Mouse (Mus musculus) heart, embryonic 13.5 days (tissue): ENCODE data around the gene Cacna2d1. TPM values are rescaled to one million over a fixed set of nuclear protein-coding genes. Genes with fewer than 3 reads are reported as not detected.
A peak's percentile ranks its signal among the peaks of the same experiment; 100 is the strongest.

Source experiments
- ATAC-seq: fragments of 200-750 bp; cut with Nextera tagmentation; 2 replicates; pipeline ENCODE4 v1.8.0; 2017; ENCODE audit warnings: moderate TSS enrichment; ENCODE audit not compliant: insufficient number of reproducible peaks, low FRiP score, low TSS enrichment; ENCODE audit errors: extremely low read depth
- H3K27ac ChIP-seq: fragments of 300-500 bp; sonication (generic); replicated peaks from 2 replicates; pipeline ENCODE4 v1.5.1; 2015; ENCODE audit warnings: moderate library complexity, mild to moderate bottlenecking, inconsistent platforms
- H3K27me3 ChIP-seq: fragments of 300-500 bp; sonication (generic); replicated peaks from 2 replicates; pipeline ENCODE4 v1.6.1; 2015; ENCODE audit warnings: mild to moderate bottlenecking, inconsistent platforms
- H3K36me3 ChIP-seq: fragments of 300-500 bp; sonication (generic); 2 replicates; pipeline ENCODE4 v1.6.1; 2015; ENCODE audit warnings: mild to moderate bottlenecking, inconsistent platforms
- H3K4me1 ChIP-seq: fragments of 300-500 bp; sonication (generic); 2 replicates; pipeline ENCODE4 v1.6.1; 2015; ENCODE audit warnings: inconsistent platforms
- H3K4me2 ChIP-seq: fragments of 300-500 bp; sonication (generic); 2 replicates; pipeline ENCODE4 v1.6.1; 2015; ENCODE audit warnings: inconsistent platforms, mild to moderate bottlenecking, moderate library complexity
- H3K4me3 ChIP-seq: fragments of 300-500 bp; sonication (generic); 2 replicates; pipeline ENCODE4 v1.5.1; 2015; ENCODE audit warnings: moderate library complexity, mild to moderate bottlenecking, inconsistent platforms
- H3K9ac ChIP-seq: fragments of 300-500 bp; sonication (generic); 2 replicates; pipeline ENCODE4 v1.6.1; 2015; ENCODE audit warnings: inconsistent platforms, mild to moderate bottlenecking, moderate library complexity
- H3K9me3 ChIP-seq: fragments of 300-500 bp; sonication (generic); 2 replicates; pipeline ENCODE4 v1.6.1; 2016; ENCODE audit warnings: inconsistent platforms
- WGBS: fragments of 180-500 bp; shearing (Covaris S2); methylation state at CpG from one replicate; pipeline ENCODE4 v1.1.7; 2015; ENCODE audit warnings: mixed read lengths; 5-methylcytosine and 5-hydroxymethylcytosine counted together
- polyA plus RNA-seq: library from polyadenylated mRNA; unstranded; fragments of >200 nt; fragmentation: Nextera tagmentation; extraction: Ambion mirVana; gene quantifications from 2 replicates; pipeline ENCODE4 v1.2.1, GENCODE M21; 2015

Cacna2d1 gene
- polyA plus RNA-seq, 1 experiment from 2014 or later = 17.7 TPM

GRCm38 (mm10) chr5:16014392-16014791 is 79.9 kb downstream of the Cacna2d1 start:
- 58% methylated on average over 2 of the region's 2 CpGs for WGBS
- Histone ChIP-seq H3K4me3 (no peak overlapping the region), H3K27me3 (no peaks in the 10 kb centered on the region), H3K9ac (no peak overlapping the region), H3K4me2 (no peak overlapping the region), H3K36me3 (0 out of 2 replicates have a peak, but pooled peaks cover 2% of the 10 kb centered on the region), H3K27ac (no peak overlapping the region), H3K4me1 (peaks cover 17% of the 10 kb centered on the region), H3K9me3 (no peaks in the 10 kb centered on the region)
- no peak for ATAC-seq

GRCm38 (mm10) chr5:16024626-16025417 is 90.3 kb downstream of the Cacna2d1 start:
- no peak overlapping the region for H3K9ac ChIP-seq
- 0 out of 2 replicates have a peak, but pooled peaks cover 2% of the 10 kb centered on the region for H3K9me3 ChIP-seq
- no peak overlapping the region for H3K4me2 ChIP-seq
- no peak for ATAC-seq
- H3K27ac ChIP-seq = no peak overlapping the region
- H3K4me3 ChIP-seq = no peak overlapping the region
- no peaks in the 10 kb centered on the region for H3K4me1 ChIP-seq
- no peaks in the 10 kb centered on the region for H3K27me3 ChIP-seq
- WGBS = 75% methylated on average over 4 of the region's 4 CpGs
- no peaks in the 10 kb centered on the region for H3K36me3 ChIP-seq

- no peak for ATAC-seq
- H3K36me3 ChIP-seq = no peaks in the 10 kb centered on the region
- H3K4me3 ChIP-seq = no peak overlapping the region
- no peaks in the 10 kb centered on the region for H3K4me1 ChIP-seq
- H3K4me2 ChIP-seq = no peak overlapping the region
- H3K27ac ChIP-seq = no peak overlapping the region
- 79% methylated on average over 6 of the region's 6 CpGs for WGBS
- H3K9me3 ChIP-seq = no peaks in the 10 kb centered on the region
- no peak overlapping the region for H3K9ac ChIP-seq
- no peaks in the 10 kb centered on the region for H3K27me3 ChIP-seq
Measured at GRCm38 (mm10) chr5:16028881-16029280, 94.4 kb downstream of the Cacna2d1 start.

GRCm38 (mm10) chr5:16029481-16029880 is 95.0 kb downstream of the Cacna2d1 start:
- ATAC-seq = no peak
- 75% methylated on average over 5 of the region's 5 CpGs for WGBS
- H3K27ac ChIP-seq = no peak overlapping the region
- no peaks in the 10 kb centered on the region for H3K36me3 ChIP-seq
- no peaks in the 10 kb centered on the region for H3K9me3 ChIP-seq
- no peak overlapping the region for H3K4me2 ChIP-seq
- no peak overlapping the region for H3K4me3 ChIP-seq
- H3K27me3 ChIP-seq = no peaks in the 10 kb centered on the region
- H3K4me1 ChIP-seq = no peaks in the 10 kb centered on the region
- no peak overlapping the region for H3K9ac ChIP-seq

- no peaks in the 10 kb centered on the region for H3K36me3 ChIP-seq
- no peak for ATAC-seq
- H3K4me2 ChIP-seq = no peak overlapping the region
- H3K27ac ChIP-seq = no peak overlapping the region
- no peaks in the 10 kb centered on the region for H3K27me3 ChIP-seq
- H3K9me3 ChIP-seq = no peaks in the 10 kb centered on the region
- 84% methylated on average over 1 of the region's 1 CpGs for WGBS
- H3K4me1 ChIP-seq = peaks cover 4% of the 10 kb centered on the region; the same call in 1 of the 2 replicates
- no peak overlapping the region for H3K9ac ChIP-seq
- H3K4me3 ChIP-seq = no peak overlapping the region
Measured at GRCm38 (mm10) chr5:16033569-16033968, 99.1 kb downstream of the Cacna2d1 start.

GRCm38 (mm10) chr5:16035259-16035658 is 100.8 kb downstream of the Cacna2d1 start:
- Histone ChIP-seq H3K36me3 (no peaks in the 10 kb centered on the region), H3K4me2 (no peak overlapping the region), H3K4me3 (no peak overlapping the region), H3K9ac (no peak overlapping the region), H3K4me1 (peaks cover 6% of the 10 kb centered on the region; the same call in 1 of the 2 replicates), H3K27me3 (no peaks in the 10 kb centered on the region), H3K27ac (no peak overlapping the region), H3K9me3 (no peaks in the 10 kb centered on the region)
- no peak for ATAC-seq
- 84% methylated on average over 1 of the region's 1 CpGs for WGBS

GRCm38 (mm10) chr5:16045147-16045878 is 110.8 kb downstream of the Cacna2d1 start:
- 72% methylated on average over 6 of the region's 6 CpGs for WGBS
- no peak overlapping the region for H3K4me2 ChIP-seq
- no peaks in the 10 kb centered on the region for H3K9me3 ChIP-seq
- no peak overlapping the region for H3K4me3 ChIP-seq
- no peak overlapping the region for H3K27ac ChIP-seq
- no peak overlapping the region for H3K9ac ChIP-seq
- H3K4me1 ChIP-seq = peaks cover 13% of the 10 kb centered on the region
- H3K27me3 ChIP-seq = no peaks in the 10 kb centered on the region
- H3K36me3 ChIP-seq = no peaks in the 10 kb centered on the region
- no peak for ATAC-seq

GRCm38 (mm10) chr5:16047452-16048191 is 113.1 kb downstream of the Cacna2d1 start:
- ATAC-seq = no peak
- Histone ChIP-seq H3K4me3 (no peak overlapping the region), H3K36me3 (no peaks in the 10 kb centered on the region), H3K27me3 (no peaks in the 10 kb centered on the region), H3K4me2 (peak overlapping the region; percentile 47), H3K27ac (peak overlapping the region; percentile 42), H3K4me1 (peaks cover 13% of the 10 kb centered on the region), H3K9me3 (no peaks in the 10 kb centered on the region), H3K9ac (no peak overlapping the region)
- 46% methylated on average over 10 of the region's 10 CpGs for WGBS

- H3K36me3 ChIP-seq = no peaks in the 10 kb centered on the region
- no peak overlapping the region for H3K4me3 ChIP-seq
- H3K27ac ChIP-seq = no peak overlapping the region
- peaks cover 5% of the 10 kb centered on the region for H3K4me1 ChIP-seq
- no peak for ATAC-seq
- H3K9ac ChIP-seq = no peak overlapping the region
- no peaks in the 10 kb centered on the region for H3K27me3 ChIP-seq
- H3K9me3 ChIP-seq = no peaks in the 10 kb centered on the region
- WGBS = 59% methylated on average over 2 of the region's 2 CpGs
- H3K4me2 ChIP-seq = no peak overlapping the region
Measured at GRCm38 (mm10) chr5:16056795-16057194, 122.3 kb downstream of the Cacna2d1 start.

- Histone ChIP-seq H3K27me3 (no peaks in the 10 kb centered on the region), H3K36me3 (no peaks in the 10 kb centered on the region), H3K27ac (no peak overlapping the region), H3K4me1 (peaks cover 5% of the 10 kb centered on the region), H3K4me2 (no peak overlapping the region), H3K4me3 (no peak overlapping the region), H3K9ac (no peak overlapping the region), H3K9me3 (no peaks in the 10 kb centered on the region)
- no peak for ATAC-seq
- WGBS = 69% methylated on average over 5 of the region's 5 CpGs
Measured at GRCm38 (mm10) chr5:16062773-16063172, 128.3 kb downstream of the Cacna2d1 start.

GRCm38 (mm10) chr5:16063273-16063672 is 128.8 kb downstream of the Cacna2d1 start:
- no peaks in the 10 kb centered on the region for H3K27me3 ChIP-seq
- no peak overlapping the region for H3K4me3 ChIP-seq
- H3K36me3 ChIP-seq = no peaks in the 10 kb centered on the region
- peaks cover 5% of the 10 kb centered on the region for H3K4me1 ChIP-seq
- H3K4me2 ChIP-seq = no peak overlapping the region
- no peak for ATAC-seq
- H3K9me3 ChIP-seq = no peaks in the 10 kb centered on the region
- no peak overlapping the region for H3K27ac ChIP-seq
- H3K9ac ChIP-seq = no peak overlapping the region
